Mouse (Mus musculus) spleen, postnatal 10 days (tissue): ENCODE data around the gene Defa22.
"Not testable (repeated sequence)": the region's sequence is repeated elsewhere in the genome, so short reads cannot be mapped to it uniquely, and the experiment has no call there.

Source experiments
- DNase-seq, 2 experiments: peaks; one replicate each; pipeline ENCODE4 v3.0.0; 2021 to 2022; ENCODE audit warnings: low spot score in 2 of 2

Defa22 gene

DNA sequence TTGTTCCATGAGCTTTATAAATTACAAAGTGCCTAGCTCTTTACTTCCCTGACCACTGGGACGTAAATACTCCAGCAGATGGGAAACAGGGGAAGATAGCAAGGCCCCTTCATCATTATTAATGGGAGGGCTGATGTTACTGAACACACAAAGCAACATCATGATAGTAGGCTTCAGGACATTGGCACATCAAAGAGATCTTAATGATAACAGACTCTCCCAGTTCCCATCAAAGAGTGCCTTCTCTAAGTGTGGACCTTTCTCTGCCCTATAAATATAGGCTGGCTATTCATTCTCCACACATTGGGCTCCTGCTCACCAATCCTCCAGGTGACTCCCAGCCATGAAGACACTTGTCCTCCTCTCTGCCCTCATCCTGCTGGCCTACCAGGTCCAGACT lies at the start of gene Defa22:
Gene Defa22, plus strand, starts transcription at position 301 of the 400 bp plus-strand sequence.
- not testable (repeated sequence) for DNase-seq

DNA sequence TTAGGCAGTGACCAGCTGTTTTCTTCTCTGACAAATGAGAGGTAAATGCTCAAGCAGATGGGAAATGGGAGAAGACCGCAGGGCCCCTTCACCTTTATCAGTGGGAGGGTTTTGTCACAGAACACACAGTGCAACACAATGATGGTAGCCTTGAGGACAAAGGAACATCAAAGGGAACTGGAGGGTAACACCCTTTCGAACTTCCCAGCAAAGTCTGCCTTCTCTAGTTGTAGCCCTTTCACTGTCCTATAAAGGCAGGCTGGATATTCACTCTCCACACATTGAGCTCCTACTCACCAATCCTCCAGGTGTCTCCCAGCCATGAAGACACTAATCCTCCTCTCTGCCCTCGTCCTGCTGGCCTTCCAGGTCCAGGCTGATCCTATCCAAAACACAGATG lies 27.7 kb upstream of the Defa22 start, which contains the start of gene Defa30:
Gene Defa30, plus strand, starts transcription at position 301 of the 400 bp plus-strand sequence.
- not testable (repeated sequence) for DNase-seq

DNA sequence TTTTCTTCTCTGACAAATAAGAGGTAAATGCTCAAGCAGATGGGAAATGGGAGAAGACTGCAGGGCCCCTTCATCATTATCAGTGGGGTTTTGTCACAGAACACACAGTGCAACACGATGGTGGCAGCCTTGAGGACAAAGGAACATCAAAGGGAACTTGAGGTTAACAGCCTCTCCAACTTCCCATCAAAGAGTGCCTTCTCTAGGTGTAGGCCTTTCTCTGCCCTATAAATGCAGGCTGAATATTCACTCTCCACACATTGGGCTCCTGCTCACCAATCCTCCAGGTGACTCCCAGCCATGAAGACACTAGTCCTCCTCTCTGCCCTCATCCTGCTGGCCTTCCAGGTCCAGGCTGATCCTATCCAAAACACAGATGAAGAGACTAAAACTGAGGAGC lies 29.2 kb downstream of the Defa22 start, which contains the start of gene Defa31:
Gene Defa31, plus strand, starts transcription at position 301 of the 400 bp plus-strand sequence.
- DNase-seq: not testable (repeated sequence)

DNA sequence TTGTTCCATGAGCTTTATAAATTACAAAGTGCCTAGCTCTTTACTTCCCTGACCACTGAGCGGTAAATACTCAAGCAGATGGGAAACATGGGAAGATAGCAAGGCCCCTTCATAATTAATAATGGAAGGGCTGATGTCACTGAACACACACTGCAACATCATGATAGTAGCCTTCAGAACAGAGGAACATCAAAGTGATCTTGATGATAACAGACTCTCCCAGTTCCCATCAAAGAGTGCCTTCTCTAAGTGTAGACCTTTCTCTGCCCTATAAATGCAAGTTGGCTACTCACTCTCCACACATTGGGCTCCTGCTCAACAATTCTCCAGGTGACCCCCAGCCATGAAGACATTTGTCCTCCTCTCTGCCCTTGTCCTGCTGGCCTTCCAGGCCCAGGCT lies 39.2 kb downstream of the Defa22 start, which contains the start of gene Gm15293:
Gene Gm15293, plus strand, starts transcription at position 301 of the 400 bp plus-strand sequence.
- DNase-seq: not testable (repeated sequence)
